ENCODE assay signal across 7 mouse cellular contexts in the genomic region with DNA sequence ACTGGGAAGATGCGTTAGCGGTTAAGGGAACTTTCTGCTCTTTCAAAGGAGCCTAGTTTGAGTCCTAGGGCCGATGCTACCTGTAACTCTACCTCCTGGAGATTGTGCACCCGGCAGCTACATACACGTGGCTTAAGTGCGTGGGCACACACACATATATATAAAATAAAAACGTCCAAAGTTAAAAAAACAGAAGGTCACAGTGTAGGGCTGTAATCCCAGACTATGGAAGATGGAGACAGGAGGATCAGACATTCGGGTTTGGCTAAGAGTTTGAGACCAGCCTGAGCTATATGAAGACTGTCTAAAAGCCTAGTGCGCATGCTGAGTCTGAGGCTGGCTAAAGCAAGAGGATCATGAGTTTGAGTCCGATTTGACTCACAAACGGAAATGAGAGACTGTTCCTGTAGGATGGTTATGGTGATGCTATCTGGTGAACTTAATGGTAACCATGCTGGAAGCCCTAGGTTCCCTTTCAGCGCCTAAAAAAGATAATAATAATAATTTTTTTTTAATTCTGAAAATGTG. TPM values are rescaled to one million over a fixed set of nuclear protein-coding genes. Genes with fewer than 3 reads are reported as not detected.
DNase-seq lines count a peak whose midpoint lies in the region; ATAC-seq lines count a peak whose summit lies in the region.

No protein-coding gene starts in this region.

- peaks cover 31% of the 10 kb centered on the region for H3K4me1 ChIP-seq in forebrain, embryonic 13.5 days
- peaks cover 37% of the 10 kb centered on the region for H3K4me1 ChIP-seq in liver, embryonic 15.5 days (replicated peaks)

- peak; percentile 5 for ATAC-seq in CD4-positive, CD25-positive, alpha-beta regulatory T cell, adult 4 months
- no peak for ATAC-seq in forebrain, embryonic 13.5 days
- no peak for ATAC-seq in liver, embryonic 15.5 days (ENCODE audit: insufficient read depth)
- no peak; the same call in 1 of the 2 replicates for ATAC-seq in megakaryocyte progenitor cell, adult 5-6 weeks (replicated peaks; ENCODE audit: poor library complexity)

- no peaks in the 10 kb centered on the region for H3K27me3 ChIP-seq in forebrain, embryonic 13.5 days
- no peaks in the 10 kb centered on the region for H3K27me3 ChIP-seq in liver, embryonic 15.5 days

- peaks cover 30% of the 10 kb centered on the region for H3K36me3 ChIP-seq in forebrain, embryonic 13.5 days (ENCODE audit: poor library complexity, severe bottlenecking)
- H3K36me3 ChIP-seq in liver, embryonic 15.5 days (replicated peaks): peaks cover 32% of the 10 kb centered on the region

- peak overlapping the region; percentile 97 for H3K4me3 ChIP-seq in forebrain, embryonic 13.5 days
- peak overlapping the region; percentile 89 for H3K4me3 ChIP-seq in liver, embryonic 15.5 days (replicated peaks)

- DNase-seq in 416B (ENCODE audit: low read depth): peak; percentile 77
- DNase-seq in urinary bladder, adult 2 months (ENCODE audit: low spot score): no peak
- DNase-seq in spleen, postnatal 14 days (ENCODE audit: low spot score in 2 of 2): no peak

- WGBS in forebrain, embryonic 13.5 days: 11% methylated on average over 12 of the region's 12 CpGs
- WGBS in liver, embryonic 15.5 days (ENCODE audit: insufficient replicate concordance): 11% methylated on average over 12 of the region's 12 CpGs

- peak overlapping the region; percentile 85 for H3K27ac ChIP-seq in forebrain, embryonic 13.5 days
- H3K27ac ChIP-seq in liver, embryonic 15.5 days (replicated peaks): peak overlapping the region; percentile 95

- H3K9me3 ChIP-seq in forebrain, embryonic 13.5 days (replicated peaks): no peaks in the 10 kb centered on the region
- no peaks in the 10 kb centered on the region for H3K9me3 ChIP-seq in liver, embryonic 15.5 days (replicated peaks)

- H3K9ac ChIP-seq in forebrain, embryonic 13.5 days: peak overlapping the region; percentile 65
- H3K9ac ChIP-seq in liver, embryonic 15.5 days: peak overlapping the region; percentile 72

- H3K4me2 ChIP-seq in forebrain, embryonic 13.5 days: peak overlapping the region; percentile 68
- peak overlapping the region; percentile 85 for H3K4me2 ChIP-seq in liver, embryonic 15.5 days

RNA-seq across cellular contexts. Expression of a gene that starts 0.7 kb away (rescaled TPM):
- 10 to 100 TPM; 61.1 to 62.9 TPM for polyA plus RNA-seq in CD4-positive, CD25-positive, alpha-beta regulatory T cell, adult 4 months (2017; shearing (Covaris generic))
- polyA plus RNA-seq in forebrain, embryonic 13.5 days (2015; fragmentation: Nextera tagmentation; extraction: Ambion mirVana): 33.2 and 35.4 TPM in 2 replicates
- 80.6 and 83.3 TPM in 2 replicates for polyA plus RNA-seq in liver, embryonic 15.5 days (2015; fragmentation: Nextera tagmentation; extraction: Ambion mirVana)
- 388 TPM in 2 replicates for total RNA-seq in megakaryocyte progenitor cell, adult 5-6 weeks (2015)
- 201 and 203 TPM in 2 replicates for total RNA-seq in megakaryocyte progenitor cell, adult 5-6 weeks (2017)
- polyA plus RNA-seq in urinary bladder, adult 2 months (2012; rRNA removed): 49.9 and 64.9 TPM in 2 replicates

RNA-seq across cellular contexts. Expression of a gene that starts 0.9 kb away (rescaled TPM):
- 1 to 10 TPM; 2.9 to 3.4 TPM for polyA plus RNA-seq in CD4-positive, CD25-positive, alpha-beta regulatory T cell, adult 4 months (2017; shearing (Covaris generic))
- 73.7 and 76.9 TPM in 2 replicates for polyA plus RNA-seq in forebrain, embryonic 13.5 days (2015; fragmentation: Nextera tagmentation; extraction: Ambion mirVana)
- polyA plus RNA-seq in liver, embryonic 15.5 days (2015; fragmentation: Nextera tagmentation; extraction: Ambion mirVana): 23.0 and 24.5 TPM in 2 replicates
- 47.0 and 58.0 TPM in 2 replicates for total RNA-seq in megakaryocyte progenitor cell, adult 5-6 weeks (2015)
- 10.4 and 17.9 TPM in 2 replicates for total RNA-seq in megakaryocyte progenitor cell, adult 5-6 weeks (2017)
- 79.4 and 104 TPM in 2 replicates for polyA plus RNA-seq in urinary bladder, adult 2 months (2012; rRNA removed)

RNA-seq across cellular contexts. Expression of a gene that starts 6.8 kb away (rescaled TPM):
- polyA plus RNA-seq in CD4-positive, CD25-positive, alpha-beta regulatory T cell, adult 4 months (2017; shearing (Covaris generic)): 100 to 1,000 TPM in 1 of 2 experiments, 10 to 100 TPM in 1; 74.0 to 103 TPM
- 355 and 364 TPM in 2 replicates for polyA plus RNA-seq in forebrain, embryonic 13.5 days (2015; fragmentation: Nextera tagmentation; extraction: Ambion mirVana)
- 61.4 and 70.5 TPM in 2 replicates for polyA plus RNA-seq in liver, embryonic 15.5 days (2015; fragmentation: Nextera tagmentation; extraction: Ambion mirVana)
- 246 and 285 TPM in 2 replicates for total RNA-seq in megakaryocyte progenitor cell, adult 5-6 weeks (2015)
- total RNA-seq in megakaryocyte progenitor cell, adult 5-6 weeks (2017): 189 and 223 TPM in 2 replicates
- polyA plus RNA-seq in urinary bladder, adult 2 months (2012; rRNA removed): 56.6 and 59.1 TPM in 2 replicates

RNA-seq across cellular contexts. Expression of a gene that starts 6.9 kb away (rescaled TPM):
- 100 to 1,000 TPM in 1 of 2 experiments, 10 to 100 TPM in 1; 85.3 to 100 TPM for polyA plus RNA-seq in CD4-positive, CD25-positive, alpha-beta regulatory T cell, adult 4 months (2017; shearing (Covaris generic))
- 150 and 164 TPM in 2 replicates for polyA plus RNA-seq in forebrain, embryonic 13.5 days (2015; fragmentation: Nextera tagmentation; extraction: Ambion mirVana)
- 54.7 and 57.7 TPM in 2 replicates for polyA plus RNA-seq in liver, embryonic 15.5 days (2015; fragmentation: Nextera tagmentation; extraction: Ambion mirVana)
- total RNA-seq in megakaryocyte progenitor cell, adult 5-6 weeks (2015): 116 and 117 TPM in 2 replicates
- 117 and 125 TPM in 2 replicates for total RNA-seq in megakaryocyte progenitor cell, adult 5-6 weeks (2017)
- polyA plus RNA-seq in urinary bladder, adult 2 months (2012; rRNA removed): 75.6 and 84.0 TPM in 2 replicates

RNA-seq across cellular contexts. Expression of a gene that starts 12.8 kb away (rescaled TPM):
- polyA plus RNA-seq in CD4-positive, CD25-positive, alpha-beta regulatory T cell, adult 4 months (2017; shearing (Covaris generic)): 1 to 10 TPM; 3.4 to 9.3 TPM
- polyA plus RNA-seq in forebrain, embryonic 13.5 days (2015; fragmentation: Nextera tagmentation; extraction: Ambion mirVana): not detected in 2 replicates
- polyA plus RNA-seq in liver, embryonic 15.5 days (2015; fragmentation: Nextera tagmentation; extraction: Ambion mirVana): not detected in 2 replicates
- total RNA-seq in megakaryocyte progenitor cell, adult 5-6 weeks (2015): 24.4 TPM in 1 of 2 replicates, not detected in the other
- total RNA-seq in megakaryocyte progenitor cell, adult 5-6 weeks (2017): 144 and 168 TPM in 2 replicates
- polyA plus RNA-seq in urinary bladder, adult 2 months (2012; rRNA removed): 45.7 and 54.1 TPM in 2 replicates
